Mouse (Mus musculus) thymus, postnatal 36 days (tissue): ENCODE measurements at regions not wholly inside any gene's neighbourhood (a gene's known extent, or its start where the extent isn't known, plus 50 kb on each side); places are given as distances from the start of the nearest gene placed in this dataset.
A peak's percentile ranks its signal among the peaks of the same experiment; 100 is the strongest.

Source experiments
- DNase-seq, 2 experiments: peaks; one replicate each; pipeline ENCODE4 v3.0.0; 2022; ENCODE audit warnings: mixed read lengths in 2 of 2

DNA sequence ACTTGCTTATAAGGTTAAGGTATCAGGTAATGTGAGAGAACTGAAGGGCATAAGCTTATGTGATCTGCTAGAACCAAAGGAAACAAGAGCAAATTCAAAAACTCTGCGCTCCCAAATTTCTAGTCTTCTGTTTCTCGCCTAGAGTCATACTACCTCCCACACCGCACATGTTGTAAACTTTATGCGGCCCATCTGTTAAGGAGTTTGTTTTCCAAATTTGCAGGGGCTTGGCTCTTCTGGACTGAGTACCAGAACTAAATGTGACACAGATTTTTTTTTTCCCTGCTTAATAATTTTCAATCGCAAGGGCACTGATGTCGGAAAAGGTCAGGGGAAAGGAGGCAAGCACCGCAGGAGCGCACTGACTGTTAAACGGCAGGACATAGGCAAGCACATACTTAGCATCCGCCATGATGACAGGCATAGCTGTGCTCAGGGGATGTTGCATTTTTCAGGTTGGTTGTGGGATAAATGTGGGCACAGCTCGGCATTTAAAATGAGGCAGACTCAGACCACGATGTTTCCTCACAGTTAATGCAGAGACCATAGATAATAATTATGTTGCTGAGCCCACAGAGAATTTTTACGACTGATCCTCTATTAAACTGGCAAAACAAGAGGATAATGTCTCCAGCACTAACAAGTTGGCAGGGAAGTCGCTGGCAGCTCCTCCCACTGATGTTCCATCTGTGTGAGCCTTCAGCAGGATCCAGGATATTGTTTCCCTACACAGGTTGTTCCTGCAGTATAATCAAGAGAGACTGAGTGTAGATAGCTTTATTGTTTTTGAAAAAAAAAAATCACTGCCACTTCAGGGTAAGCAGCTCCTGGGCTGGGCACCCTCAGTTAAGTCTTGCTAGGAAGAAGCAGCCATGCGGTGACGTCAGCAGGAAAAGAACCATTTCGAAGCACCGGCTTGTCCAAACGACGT, 428.2 kb upstream of the Atp2b1 start:
- DNase-seq = no peak

- peak; percentile 42 to 43 for DNase-seq
Observed at GRCm38 (mm10) chr10:98494354-98494753, 419.9 kb upstream of the Atp2b1 start.

DNA sequence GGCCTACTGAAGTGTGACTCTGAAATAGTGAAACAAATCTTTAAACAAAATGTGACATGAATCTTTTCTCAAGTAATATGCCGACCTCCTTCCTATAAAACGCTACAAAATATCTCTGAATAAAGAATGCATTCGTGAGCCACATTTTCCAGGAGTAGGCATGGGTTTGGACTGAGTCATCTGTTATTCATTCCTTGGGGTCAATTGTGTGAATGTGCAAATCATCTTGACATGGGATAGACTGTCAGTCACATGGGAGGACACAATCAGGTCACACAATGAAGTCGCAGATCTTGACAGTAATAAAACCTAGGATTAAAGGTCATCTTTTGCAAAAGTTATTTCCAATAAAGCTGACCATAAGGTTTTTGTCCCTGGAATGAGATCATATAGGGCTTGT, 418.0 kb upstream of the Atp2b1 start:
- no peak for DNase-seq

- no peak for DNase-seq
Observed at GRCm38 (mm10) chr10:98500315-98500714, 413.9 kb upstream of the Atp2b1 start.

DNA sequence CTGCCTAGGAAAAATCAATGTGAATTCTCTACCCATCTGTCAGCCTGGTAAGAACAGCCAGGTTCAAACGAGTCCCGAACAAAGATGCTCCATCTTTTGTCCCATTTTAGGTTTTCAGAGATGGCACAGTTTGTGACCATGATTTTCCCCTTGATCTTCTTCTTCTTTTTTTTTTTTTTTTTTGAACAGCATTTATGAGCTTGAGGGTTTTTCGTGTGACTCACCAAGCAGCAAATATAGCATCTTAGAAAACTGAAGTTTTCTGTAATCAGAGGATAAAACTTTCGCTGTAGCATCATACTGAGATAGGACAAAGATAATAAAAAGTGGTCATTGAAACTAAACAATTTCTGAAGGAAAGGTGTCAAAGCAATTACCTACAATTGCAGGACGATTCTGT, 412.6 kb upstream of the Atp2b1 start:
- DNase-seq = no peak

- DNase-seq = no peak
Observed at GRCm38 (mm10) chr10:98504524-98504923, 409.7 kb upstream of the Atp2b1 start.

DNA sequence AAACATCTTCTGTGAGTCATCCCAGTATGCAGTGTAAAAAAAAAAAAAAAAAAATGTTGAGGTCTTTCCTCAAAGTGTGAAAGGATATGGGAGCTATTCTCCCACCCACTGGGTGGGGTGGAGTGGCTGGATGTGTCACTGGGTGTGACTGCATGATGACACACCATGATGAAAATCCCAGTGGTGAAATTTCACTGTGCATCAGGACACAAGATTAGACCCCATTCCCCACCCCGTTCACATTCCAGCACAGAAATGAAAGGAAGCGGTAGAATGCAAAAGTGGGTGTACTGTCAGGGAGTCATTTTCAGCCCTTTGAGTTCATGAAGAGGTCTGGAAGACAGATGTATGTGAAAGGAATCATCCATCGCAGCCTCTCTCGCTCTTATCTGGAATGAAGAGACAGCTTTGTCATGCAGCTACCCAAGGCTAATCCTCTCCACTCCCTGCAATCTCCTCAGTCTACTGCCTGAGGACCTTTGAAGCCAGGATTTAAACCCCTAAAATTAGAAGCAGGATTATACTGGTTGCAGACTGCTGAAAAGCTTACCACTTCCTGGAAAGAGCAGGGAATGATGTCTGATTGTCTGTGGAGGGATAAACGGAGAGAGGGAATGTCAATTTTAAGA, 405.6 kb upstream of the Atp2b1 start:
- no peak for DNase-seq

DNA sequence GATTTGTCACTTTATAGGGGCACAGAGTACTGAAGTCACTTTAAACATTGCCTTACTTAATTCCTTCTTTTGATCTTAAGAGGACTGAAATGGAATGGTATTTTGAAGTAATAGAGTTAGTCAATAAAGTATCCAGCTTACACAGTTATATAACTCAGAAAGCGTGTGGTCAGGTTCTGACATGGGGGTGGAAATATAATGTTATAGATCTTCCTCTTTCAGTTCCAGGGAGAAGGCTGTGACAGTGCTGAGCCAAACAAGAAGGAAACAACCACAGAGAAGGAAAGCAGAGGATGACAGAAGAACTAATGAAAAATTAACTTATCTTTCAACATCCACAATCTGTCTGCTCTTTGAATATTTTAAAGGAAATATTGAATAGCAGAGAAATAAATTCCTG, 399.4 kb upstream of the Atp2b1 start:
- no peak for DNase-seq

DNA sequence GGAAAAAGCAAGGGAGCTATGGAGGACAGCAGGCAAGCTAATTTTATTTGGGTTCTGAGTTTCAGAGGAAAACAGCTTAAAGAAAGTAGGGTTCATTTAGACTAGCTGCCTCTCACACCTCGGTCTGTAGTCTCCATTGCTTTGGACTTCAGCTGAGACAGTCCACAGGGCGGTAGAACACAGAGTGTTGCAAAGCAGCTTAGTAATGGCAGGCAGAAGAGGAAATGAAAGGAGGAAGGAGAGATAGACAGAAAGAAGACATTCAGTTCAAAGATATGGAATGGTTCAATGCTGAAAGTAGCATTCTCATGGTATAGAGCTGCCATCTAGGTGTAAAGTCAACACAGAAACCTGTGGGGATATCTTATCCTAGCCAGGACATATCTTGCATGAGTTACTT, 396.6 kb upstream of the Atp2b1 start:
- no peak for DNase-seq

GRCm38 (mm10) chr10:98529565-98529964, 384.6 kb upstream of the Atp2b1 start:
- DNase-seq = no peak

DNA sequence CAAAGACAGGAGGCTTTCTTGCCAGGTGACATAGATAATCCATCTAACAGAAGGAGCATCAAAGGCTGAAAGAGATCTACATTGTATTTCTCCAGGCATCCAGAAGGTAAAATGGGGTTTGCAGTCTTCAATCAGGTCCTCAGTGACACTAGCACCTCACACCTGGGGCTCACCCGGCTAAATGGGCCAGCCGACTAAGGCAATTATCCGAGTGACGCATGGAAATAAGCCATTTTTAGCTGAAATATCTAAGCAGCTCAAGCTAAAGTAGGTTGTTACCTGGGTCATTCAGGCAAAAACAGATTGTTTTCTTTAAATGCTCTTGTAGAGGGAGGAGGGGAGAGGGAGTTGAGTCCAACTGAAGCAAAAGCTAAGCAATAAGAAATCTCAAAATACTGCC, 382.8 kb upstream of the Atp2b1 start:
- DNase-seq = no peak

- DNase-seq = no peak
Observed at GRCm38 (mm10) chr10:98538706-98539105, 375.5 kb upstream of the Atp2b1 start.

GRCm38 (mm10) chr10:98541062-98541461, 373.1 kb upstream of the Atp2b1 start:
- no peak for DNase-seq

GRCm38 (mm10) chr10:98542072-98542471, 372.1 kb upstream of the Atp2b1 start:
- DNase-seq = no peak

GRCm38 (mm10) chr10:98543253-98543997, 370.8 kb upstream of the Atp2b1 start:
- no peak for DNase-seq

- DNase-seq = no peak
Observed at GRCm38 (mm10) chr10:98543998-98544349, 370.2 kb upstream of the Atp2b1 start.

- DNase-seq = no peak
Observed at GRCm38 (mm10) chr10:98554575-98554974, 359.6 kb upstream of the Atp2b1 start.

DNA sequence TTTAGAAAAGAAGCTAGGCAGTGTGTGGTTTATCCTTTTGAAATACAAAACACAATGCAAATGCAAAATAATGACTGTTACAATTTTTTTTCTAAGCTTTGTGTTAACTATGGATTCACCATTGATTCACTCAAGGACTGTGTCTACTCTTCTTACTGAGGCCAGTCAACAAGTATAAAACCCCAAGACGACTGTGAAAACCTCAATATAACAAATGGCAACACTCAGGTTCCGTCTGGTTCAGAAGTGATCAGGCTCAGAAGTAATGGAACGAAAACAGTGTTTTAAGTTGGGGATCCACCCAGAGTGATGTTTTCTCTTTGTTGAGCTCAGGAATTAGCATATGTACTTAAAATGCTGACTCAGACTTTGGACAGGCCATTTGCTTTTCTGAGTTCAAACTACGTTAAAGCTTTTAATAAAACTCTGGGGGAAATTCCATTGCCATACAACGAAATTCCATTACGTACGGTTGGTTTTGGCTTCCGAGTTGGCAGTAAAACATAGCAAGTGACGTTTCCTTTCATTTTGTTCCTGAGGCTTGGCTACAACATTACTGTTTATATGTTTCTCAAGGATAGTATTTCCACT, 356.6 kb upstream of the Atp2b1 start:
- DNase-seq = no peak

- DNase-seq = no peak
Observed at GRCm38 (mm10) chr10:98558560-98558959, 355.6 kb upstream of the Atp2b1 start.

DNA sequence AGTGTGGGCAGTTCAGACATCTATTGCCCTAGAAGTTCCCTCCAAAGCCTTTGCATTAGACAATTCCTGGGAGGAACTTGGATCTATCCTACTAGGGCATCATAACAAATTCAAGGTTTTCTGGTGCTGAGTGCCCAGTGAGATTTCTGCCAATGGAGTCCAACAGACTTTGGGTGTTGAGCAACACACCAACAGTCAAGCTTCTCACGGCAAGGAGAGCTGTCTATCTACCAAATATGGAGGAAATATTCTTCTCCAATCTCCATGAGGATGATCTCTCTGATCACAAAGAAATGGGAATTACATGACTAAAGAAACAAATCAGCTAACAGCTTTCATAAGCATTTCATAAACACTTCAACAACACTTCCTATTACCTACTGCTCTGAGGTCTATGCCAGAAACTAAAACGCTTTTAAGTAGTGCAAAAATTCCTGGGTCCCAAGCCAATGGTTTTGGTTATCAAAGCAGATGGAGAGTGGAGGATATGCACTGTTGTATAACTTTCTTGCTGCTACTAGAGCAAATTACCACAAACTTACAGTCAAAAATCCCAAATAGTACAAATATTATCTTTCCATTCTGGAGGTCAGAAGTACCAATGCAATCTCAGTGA, 351.8 kb upstream of the Atp2b1 start:
- DNase-seq = no peak

- DNase-seq = no peak
Observed at GRCm38 (mm10) chr10:98572782-98573536, 341.2 kb upstream of the Atp2b1 start.

- DNase-seq = no peak
Observed at GRCm38 (mm10) chr10:98577040-98577439, 337.2 kb upstream of the Atp2b1 start.
